Mouse (Mus musculus): ENCODE results near the gene 2510009E07Rik.

The 2510009E07Rik gene

GRCm38 (mm10) chr16:21636156-21636853 is 58.2 kb downstream of the 2510009E07Rik start:
- no peak for DNase-seq (ENCODE audit: low read depth, low spot score)

DNA sequence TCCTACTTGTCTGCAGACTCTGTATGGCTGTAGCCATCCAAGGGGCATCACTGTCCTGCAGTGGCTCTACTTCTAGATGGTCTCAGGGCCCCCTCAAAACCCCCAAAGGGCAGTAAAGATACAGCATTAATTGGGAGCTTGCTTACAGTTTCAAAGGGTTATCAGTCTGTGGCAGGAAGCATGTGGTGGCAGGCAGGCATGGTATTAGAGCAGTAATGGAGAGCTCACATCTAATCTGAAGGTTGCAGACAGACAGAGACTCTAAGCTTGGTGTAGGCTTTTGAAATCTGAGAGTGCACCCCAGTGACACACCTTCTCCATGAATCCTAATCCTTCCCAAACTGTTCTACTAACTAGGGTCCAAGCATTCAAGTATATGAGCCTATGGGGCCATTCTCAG is 60.0 kb downstream of the 2510009E07Rik start:
- no peak for DNase-seq (ENCODE audit: low read depth, low spot score)

DNA sequence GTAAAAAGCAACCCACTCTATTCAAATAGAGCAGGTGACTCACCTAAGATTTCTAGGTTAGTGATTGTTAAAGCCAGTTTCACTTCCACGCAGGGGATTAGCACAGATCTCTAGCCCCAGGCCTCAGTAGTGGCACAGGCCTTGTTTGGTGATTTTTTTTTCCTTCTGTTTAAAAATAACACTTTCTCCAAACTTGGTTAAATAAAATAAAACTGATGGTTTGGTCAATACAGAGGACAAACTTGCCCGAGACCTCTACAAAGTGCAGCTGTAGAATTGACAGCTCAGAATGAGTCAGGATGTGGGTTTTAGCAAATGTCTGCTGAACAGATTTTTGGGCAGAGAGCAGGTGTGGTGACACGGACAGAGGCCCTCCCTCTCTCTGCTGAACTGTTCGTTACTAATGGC is 62.6 kb downstream of the 2510009E07Rik start:
- DNase-seq (ENCODE audit: low read depth, low spot score), result no peak

GRCm38 (mm10) chr16:21630614-21631013 is 63.9 kb downstream of the 2510009E07Rik start:
- DNase-seq (ENCODE audit: low read depth, low spot score), result no peak

GRCm38 (mm10) chr16:21628061-21628591 is 66.3 kb downstream of the 2510009E07Rik start:
- no peak for DNase-seq (ENCODE audit: low read depth, low spot score)

DNA sequence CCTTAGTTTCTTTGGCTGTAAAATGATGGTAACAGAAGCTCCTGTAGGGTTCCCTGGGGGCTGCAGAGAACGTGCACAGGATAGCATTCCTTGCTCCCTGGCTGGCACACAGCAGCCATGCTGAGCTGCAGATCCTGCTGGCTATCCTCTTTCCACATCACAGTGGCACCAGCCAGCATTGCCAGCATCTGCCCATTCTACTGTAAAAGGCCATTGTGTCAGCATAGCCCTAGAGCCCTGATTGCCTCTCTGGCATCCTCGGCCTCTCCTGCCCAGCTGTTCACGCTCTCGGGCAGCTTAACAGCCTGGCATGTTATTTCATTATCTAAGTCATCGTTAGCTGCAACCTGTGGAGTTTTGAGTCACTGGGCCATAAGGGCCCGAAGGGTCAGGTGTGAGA is 67.2 kb downstream of the 2510009E07Rik start:
- no peak for DNase-seq (ENCODE audit: low read depth, low spot score)

DNA sequence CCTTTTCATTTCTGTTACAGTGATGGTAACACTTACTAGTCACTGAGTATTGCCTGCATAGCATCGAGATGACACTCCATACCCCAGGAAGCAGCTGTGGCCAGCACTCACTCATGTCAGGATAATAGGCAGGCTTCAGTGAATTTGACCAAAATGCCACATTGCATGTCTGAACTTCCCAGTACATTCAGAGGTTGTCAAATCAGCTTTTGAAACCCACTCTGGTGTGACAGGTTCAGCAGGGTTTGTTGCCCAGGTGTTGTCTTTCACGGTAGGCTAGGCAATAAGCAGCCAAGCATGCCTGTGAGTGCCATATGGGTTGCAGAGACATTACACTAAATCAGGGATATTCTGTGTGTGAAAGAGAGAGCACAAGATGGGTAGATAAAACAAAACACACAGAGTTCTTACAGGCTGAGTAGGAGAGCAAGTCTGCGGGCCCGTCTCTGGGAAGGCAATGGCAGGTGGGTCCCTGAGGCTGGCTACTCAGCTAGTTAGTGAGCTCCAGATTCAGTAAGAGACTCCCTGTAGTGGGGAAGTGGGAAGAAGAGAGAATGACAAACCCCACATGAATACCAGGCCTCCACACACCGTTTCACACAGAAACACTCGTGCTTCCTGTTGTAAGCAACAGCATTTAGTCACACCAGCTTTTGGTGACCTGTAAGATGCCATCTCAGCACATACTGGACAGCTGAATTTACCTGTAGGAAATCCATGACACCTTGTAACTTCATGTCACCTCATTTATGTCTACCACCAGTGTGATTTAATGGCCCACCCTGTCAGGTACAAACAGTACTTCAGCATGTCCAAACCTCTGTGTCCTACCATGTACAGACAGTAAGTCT is 68.5 kb downstream of the 2510009E07Rik start:
- no peak for DNase-seq (ENCODE audit: low read depth, low spot score)

DNA sequence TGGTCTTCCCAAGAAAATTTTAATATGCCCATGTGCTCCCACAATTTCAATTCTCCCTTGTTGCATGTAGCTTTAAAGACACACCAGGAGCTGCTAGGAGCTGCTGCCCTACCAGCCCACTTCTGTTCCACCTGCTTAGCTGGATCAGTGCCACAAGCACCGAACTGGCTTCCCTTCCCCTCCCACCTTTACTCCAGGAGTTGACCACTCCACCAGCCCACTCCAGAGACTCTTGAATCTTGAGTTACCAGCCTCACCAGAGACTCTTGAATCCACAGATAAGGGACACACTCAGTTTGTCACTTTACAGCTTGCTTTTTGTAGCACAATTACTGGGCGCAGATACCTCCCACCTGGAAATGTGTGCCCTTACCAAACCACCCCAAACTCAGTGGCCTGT is 73.8 kb downstream of the 2510009E07Rik start:
- DNase-seq (ENCODE audit: low read depth, low spot score), result no peak

DNA sequence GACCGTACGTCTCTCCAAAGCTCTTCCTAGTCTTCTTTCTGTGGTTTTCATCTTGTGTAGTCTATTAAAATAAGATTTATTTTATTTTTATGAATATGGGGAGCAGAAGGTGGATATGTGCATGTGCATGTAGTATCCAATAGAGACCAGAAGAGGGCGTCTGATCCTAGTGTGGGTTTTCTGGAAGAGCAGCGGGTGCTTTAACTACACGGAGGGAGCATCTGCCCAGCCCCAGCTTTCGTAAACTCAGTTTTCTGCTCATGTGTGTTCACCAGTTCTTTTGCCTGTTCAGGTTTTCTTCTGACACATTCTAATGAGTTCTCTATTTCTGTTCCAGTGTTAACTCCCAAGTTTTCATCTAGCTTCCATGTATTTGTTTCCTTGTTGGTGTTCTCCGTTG is 78.7 kb downstream of the 2510009E07Rik start:
- peak; percentile 21 for DNase-seq (ENCODE audit: low read depth, low spot score)

DNA sequence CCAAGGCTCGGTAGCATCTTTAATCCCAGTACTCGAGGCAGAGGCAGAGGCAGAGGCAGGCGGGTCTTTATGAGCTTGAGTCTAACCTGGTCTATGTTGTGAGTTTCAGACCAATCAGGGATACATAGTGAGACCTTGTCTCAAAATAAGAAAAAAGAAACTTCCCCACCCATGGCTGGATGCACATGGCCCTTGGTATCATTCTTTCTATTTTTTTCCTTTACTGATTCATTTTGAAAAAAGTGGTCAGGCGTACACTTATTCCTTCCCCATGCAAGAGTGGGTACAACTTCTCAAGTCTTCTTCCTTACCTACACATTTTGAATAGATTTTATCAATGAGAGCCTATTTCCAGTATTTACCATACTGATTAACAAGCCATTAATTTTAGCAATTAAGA is 84.0 kb downstream of the 2510009E07Rik start:
- DNase-seq (ENCODE audit: low read depth, low spot score), result no peak

- no peak for DNase-seq (ENCODE audit: low read depth, low spot score)
Observed at GRCm38 (mm10) chr16:21608176-21608865, 86.1 kb downstream of the 2510009E07Rik start.

DNA sequence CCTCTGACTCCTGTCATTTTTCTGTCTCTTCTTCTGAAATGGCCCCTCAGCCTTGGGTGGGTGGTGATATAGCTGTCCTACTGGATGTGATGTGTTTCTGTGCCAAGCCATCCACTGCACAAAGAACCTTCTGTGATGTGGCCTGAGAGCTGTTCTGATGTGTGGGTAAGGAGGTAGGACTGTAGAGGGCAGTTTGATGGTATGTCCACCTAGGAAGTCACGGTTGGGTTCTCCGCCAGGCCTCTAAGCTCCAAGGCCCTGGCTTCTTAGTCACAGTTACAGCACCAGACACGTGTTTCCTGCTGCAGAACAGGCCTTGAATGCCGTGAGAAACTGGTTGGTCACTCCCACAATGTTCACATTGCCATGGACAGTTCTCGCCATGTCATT is 86.8 kb downstream of the 2510009E07Rik start:
- DNase-seq (ENCODE audit: low read depth, low spot score), result no peak

- no peak for DNase-seq (ENCODE audit: low read depth, low spot score)
Observed at GRCm38 (mm10) chr16:21607021-21607650, 87.3 kb downstream of the 2510009E07Rik start.

DNA sequence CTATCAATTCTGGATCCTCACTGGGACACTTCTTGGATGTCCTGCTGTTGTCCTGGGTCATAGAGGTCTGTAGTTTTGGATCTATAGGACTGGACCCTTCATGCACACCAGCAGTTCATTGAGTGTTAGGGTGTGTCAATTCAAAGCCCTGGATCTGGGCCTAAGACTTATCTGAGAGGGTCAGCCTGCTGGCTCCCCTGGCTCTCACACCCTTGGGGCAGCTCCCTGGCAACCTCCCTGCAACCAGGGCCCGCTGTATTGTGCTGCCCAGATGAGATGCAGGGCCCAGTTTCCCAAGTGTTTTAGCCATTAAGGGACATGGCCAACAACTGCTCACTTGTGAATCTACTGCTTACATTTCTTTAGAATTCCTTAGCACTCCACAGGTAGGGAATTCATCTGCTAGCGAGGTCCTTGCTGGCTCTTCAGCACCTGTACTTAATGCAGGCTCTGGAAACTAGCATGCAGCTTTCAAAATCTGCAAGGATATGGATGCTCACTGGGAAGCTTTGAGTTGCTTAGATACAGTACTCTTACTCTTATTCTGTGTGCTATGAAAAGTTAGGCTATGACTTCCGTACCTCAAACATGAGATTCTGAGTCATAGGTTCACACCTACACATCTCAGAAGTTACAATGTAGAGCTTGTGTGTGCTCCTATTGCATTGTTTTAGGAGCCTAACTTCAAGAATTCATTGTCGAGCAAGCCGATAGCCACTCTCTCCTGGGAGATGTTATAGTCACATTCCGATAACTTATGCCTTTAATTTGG is 88.0 kb downstream of the 2510009E07Rik start:
- no peak for DNase-seq (ENCODE audit: low read depth, low spot score)

DNA sequence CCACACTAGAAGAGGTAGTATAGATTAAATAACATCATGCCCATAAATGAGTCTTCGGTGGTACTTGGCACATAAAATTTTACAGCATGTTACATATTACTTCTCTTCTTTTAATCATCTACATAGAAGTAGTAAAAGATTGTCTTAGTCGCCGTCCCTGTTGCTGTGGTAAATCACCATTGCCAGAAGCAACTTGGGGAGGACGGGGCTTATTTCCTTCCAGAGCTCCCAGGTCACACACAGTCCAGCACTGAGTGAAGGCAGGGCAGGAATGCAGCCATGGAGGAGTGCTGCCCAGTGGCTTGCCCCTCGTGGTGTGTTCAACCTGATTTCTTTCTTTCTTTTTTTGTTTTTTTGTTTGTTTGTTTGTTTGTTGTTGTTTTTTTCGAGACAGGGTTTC is 90.1 kb downstream of the 2510009E07Rik start:
- DNase-seq (ENCODE audit: low read depth, low spot score), result no peak
